14 mouse cellular contexts compared by ENCODE assay signal in genomic region chr11:17883276-17883675, GRCm38 (mm10).
"Had no signal": no experiment of that assay in that cellular context is flagged by ENCODE, and none has a peak within 500 bp of the region (broad histone marks: within the 10 kb centered on the region; RNA-seq: fewer than 3 reads in every experiment).

No protein-coding gene starts in this region.

- DNase-seq: gastrocnemius, postnatal 14 days; gastrocnemius, postnatal 36 days; heart, adult 11 months; heart, adult 2 months; heart, postnatal 10 days; heart, postnatal 4 days; kidney, adult 18-20 months; kidney, adult 8-10 months; kidney, postnatal 14 days; kidney, postnatal 36 days; layer of hippocampus, adult 9-11 months; layer of hippocampus, postnatal 36 days; liver; liver, embryonic 13.5 days had no signal
